Mouse (Mus musculus): ENCODE data around the gene Olfr569.

Gene Olfr569

GRCm38 (mm10) chr7:102890782-102891181 lies at the start of gene Olfr569:
Gene Olfr569, minus strand, starts transcription at chr7:102890882.
- DNase-seq = no peak

GRCm38 (mm10) chr7:102927105-102927504 lies 36.4 kb upstream of the Olfr569 start:
- DNase-seq = no peak

GRCm38 (mm10) chr7:102924109-102924508 lies 33.4 kb upstream of the Olfr569 start, which contains the start of gene Olfr572:
Gene Olfr572, plus strand, starts transcription at chr7:102924409.
- DNase-seq = no peak

DNA sequence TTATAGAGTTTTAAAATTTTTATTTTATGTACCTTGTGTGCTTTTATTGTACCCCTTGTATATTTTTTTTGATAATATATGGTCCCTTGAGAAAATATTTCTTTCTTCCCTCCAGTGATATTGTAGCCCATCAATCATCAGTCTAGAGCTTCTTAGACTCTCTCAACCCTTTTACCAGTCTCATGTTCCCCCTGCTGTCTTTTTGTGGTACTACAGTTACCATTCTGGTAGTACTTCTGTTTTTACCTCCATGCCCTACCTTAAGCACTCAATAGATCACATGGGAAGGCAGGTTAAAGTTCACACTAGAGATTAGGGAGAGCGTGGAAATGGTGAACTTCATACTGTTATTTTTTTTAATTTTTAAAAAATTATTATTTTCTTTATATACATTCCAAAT lies 28.9 kb upstream of the Olfr569 start:
- no peak for DNase-seq

GRCm38 (mm10) chr7:102917032-102917875 lies 26.6 kb upstream of the Olfr569 start, which contains the start of gene Olfr571:
Gene Olfr571, minus strand, starts transcription at chr7:102917536.
- no peak for DNase-seq

- no peak for DNase-seq
These were observed 25.7 kb upstream of the Olfr569 start for GRCm38 (mm10) chr7:102916405-102916804.

DNA sequence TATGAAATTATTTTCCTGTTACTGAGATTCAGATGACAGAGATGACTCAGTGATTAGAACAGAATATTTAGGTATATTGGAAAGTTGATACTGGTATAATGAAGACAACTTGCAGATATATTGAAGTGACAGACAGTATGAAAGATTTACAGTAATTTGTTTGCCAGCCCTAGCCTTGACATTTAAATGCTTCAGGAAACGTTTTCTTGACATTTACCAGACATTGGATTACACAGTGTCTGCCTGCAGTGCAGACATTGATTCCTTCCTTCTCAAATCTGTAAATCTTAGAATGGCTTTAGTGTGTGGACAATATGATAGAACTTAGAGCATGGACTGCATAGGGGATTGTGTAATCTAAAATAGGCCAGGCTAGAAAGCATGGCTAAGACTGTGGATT lies 24.6 kb upstream of the Olfr569 start:
- no peak for DNase-seq

GRCm38 (mm10) chr7:102876822-102877221 lies 13.9 kb downstream of the Olfr569 start, which contains the start of gene Olfr568:
Gene Olfr568, plus strand, starts transcription at chr7:102877122.
- no peak for DNase-seq

DNA sequence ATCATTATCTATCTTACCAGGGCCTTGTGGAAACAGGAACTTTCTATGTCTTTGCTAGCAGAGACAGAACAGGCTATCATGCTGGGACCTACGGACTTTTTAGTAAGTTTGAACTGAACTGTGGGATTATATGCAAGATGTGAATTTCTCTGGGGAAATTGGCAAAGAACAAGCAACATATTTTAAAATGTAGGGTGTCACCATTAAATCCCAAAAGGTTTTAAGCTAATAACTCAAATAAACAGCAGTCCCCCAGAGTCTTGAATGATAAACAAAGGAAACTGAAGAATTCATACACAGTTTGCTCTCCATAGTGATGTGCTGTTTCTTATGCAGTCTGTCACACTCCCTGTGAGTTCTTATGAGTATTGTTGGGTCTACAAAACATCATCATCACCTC lies 32.0 kb downstream of the Olfr569 start, which contains the start of gene Olfr566:
TSS of gene Olfr566 (minus strand) at position 101 of the 400 bp plus-strand sequence.
- no peak for DNase-seq

DNA sequence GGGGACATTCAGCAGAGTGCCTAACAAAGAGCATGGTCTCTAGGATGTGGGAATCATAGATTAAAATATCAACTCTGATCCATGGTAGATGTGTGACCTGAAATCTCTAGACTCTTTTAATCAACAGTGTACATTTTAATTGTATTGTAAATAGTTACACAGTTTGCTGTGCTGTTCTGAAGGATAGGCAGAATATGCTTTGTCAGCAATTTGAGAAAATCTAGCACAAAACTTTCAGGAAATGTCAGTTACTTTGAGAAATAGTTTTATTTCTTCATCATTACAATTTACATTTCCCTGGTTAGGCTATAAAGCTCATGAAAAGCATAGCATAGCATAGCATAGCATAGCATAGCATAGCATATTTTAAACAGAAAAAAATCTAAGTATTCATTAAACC lies 34.9 kb downstream of the Olfr569 start:
- no peak for DNase-seq
